Mouse (Mus musculus): ENCODE data around the gene Slc37a1.
"Not testable (repeated sequence)": the region's sequence is repeated elsewhere in the genome, so short reads cannot be mapped to it uniquely, and the experiment has no call there.

The Slc37a1 gene

DNA sequence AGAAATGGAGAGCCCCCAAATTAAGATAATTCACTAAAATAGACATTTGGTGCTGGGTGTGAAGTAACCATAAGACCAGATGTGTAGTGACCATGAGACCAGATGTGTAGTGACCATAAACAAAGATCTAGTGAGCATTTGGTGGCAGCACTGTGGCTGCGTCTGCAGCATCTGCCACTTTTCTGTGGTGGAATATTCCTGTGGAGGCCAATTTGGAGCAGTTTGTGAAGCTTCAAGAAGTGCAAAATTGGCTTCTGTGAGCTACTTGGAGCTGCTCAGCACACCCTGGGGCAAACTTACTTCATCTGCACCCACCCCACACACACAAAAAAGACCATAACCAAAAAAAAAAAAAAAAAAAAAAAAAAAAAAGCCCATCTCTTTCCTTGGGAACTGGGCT is 18.6 kb upstream of the Slc37a1 start:
- DNase-seq (ENCODE audit: low read depth): no peak

DNA sequence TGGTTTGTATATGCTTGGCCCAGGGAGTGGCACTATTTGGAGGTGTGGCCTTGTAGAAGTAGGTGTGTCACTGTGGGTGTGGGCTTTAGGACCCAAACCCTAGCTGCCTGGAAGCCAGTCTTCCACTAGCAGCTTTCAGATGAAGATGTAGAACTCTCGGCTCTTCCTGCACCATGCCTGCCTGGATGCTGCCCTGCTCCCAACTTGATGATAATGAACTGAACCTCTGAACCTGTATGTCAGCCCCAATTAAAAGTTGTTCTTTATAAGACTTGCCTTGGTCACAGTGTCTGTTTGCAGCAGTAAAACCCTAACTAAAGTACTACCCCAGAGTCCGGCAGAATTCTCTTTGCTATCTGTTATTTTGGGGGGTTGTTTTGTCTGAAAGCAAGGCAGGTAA is 16.8 kb upstream of the Slc37a1 start:
- DNase-seq (ENCODE audit: low read depth): no peak

DNA sequence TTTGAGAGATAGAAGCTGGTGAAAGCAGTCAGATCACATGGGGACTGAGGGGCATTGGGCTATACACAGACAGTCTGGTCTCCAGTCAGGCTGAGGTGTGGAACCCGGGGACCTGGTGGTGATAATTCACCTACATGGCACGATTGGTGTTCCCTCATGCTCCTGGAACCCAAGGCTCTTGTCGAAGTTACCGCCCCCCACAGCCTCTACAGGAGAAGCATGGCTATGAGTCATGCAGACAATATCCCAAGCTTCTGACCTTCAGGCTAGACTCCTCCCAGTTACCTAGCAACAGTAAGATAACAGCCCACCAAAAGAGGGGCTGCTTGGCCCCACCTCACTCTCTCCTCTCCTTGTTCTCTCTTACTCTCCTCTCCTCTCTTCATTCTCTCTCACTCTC is 16.3 kb upstream of the Slc37a1 start:
- no peak for DNase-seq (ENCODE audit: low read depth)

DNA sequence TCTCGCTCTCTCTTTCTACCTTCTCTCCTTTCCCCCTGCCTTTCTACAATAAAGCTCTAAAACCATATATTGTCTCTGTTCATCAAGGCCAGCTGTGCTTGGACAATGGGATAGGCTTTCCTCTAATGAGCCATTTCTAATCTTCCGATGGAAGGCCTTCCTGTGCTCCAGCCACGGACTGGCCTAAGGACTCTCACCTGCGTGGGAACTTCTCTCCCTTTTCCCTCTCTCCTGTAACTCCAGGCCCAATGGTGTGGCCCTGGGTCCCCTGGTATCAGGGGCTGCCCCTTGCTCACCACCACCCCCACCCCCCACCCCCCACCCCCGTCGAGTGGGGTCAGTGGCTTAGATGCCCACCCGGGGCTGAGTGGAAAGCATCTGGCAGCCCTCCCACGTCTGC is 15.9 kb upstream of the Slc37a1 start:
- DNase-seq (ENCODE audit: low read depth): not testable (repeated sequence)

DNA sequence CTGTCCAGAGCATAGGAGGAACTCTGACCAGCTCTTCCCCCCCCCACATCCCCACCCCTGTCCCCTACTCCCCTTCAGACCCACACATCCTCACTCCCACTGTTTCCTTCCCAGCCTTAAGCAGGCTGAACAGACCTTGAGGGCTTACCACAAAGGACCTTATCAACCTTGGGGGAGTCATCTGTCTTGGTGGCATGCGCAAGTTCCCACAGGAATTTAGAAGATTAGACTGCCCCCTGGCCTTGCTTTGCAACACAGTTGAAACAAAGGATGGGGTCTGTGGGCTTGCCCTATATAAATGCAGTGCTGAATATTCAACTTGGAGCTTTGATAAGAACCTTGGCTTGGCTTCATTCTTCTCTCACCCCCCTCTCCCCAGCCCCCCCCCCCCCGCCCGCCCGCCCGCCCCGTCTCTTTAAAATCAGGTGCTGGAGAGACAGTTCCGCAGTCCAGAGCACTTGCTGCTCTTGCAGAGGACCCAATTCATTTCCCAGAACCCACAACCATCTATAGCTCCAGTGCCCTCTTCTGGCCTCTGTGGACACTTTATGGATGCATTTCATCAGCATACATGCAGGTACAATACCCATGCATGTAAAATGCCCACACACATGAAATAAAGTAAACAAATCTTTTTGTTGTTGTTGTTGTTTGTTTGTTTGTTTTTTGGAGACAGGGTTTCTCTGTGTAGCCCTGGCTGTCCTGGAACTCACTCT is 15.3 kb upstream of the Slc37a1 start:
- DNase-seq (ENCODE audit: low read depth): no peak

DNA sequence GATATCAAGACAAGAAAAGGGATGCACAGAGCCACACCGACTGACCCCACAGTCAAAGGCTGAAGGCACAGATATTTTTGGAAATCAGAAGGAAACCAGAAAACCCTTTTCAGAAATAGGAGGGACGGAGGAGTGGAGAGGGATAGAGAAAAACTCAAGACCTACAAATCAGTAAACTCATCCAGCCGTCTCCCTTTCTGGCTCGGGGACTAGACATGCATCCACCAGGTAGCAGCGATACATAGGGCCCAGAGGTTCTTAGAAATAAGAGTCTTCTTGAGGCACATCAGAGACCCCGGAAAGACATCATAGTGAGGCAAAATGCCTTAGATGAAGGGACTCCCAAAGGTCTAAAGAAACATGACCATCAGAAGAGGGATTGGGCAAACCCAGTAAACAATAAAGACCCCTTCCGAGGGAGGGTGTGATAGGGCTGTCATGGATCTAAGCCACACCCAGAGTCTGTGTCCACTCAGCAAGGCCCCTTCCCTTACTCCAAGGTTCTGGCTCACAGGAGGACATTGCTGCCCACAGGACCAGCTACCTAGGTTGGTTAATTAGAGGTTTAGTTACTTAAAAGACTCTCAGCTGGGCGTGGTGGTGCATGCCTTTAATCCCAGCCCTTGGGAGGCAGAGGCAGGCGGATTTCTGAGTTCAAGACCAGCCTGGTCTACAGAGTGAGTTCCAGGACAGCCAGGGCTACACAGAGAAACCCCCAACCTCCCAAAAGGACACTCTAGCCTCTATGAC is 14.0 kb upstream of the Slc37a1 start:
- DNase-seq (ENCODE audit: low read depth): no peak

DNA sequence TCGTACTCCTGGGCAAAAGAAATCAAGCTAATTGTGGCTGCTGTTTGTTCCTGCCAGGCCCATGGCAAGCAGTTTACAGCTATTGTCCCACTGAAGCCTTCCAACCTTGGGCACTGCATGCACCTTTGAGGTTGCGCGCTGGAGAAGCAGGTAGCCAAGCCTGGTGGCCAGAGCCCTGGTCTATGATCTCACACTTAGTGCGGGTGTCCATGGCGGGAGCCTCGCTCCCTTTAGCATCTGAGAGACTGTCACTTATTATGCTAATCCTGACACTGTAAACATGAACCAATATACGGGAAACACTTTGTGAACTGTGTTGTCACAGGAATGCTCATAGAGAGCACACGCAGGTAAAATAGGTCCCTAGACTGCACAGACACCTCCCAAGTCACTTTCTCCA is 13.0 kb upstream of the Slc37a1 start:
- no peak for DNase-seq (ENCODE audit: low read depth)

DNA sequence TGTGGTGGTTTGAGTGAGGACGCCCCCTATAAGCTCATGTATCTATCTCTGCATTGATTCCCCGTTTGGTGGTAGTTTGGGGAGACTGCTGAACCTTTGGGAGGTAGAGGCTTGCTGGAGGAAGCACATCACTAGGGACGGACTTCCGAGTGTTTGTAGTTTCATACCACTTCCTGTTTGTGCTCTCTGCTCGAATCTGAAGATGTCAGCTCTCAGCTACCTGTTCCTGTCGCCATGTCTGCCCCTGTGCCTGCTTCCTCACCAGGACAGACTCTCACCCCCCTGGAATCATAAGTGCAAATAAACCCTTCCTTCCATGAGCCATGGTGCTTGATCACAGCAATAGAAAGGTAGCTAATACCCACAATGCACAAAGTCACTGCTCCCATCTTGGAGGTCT is 11.4 kb upstream of the Slc37a1 start:
- DNase-seq (ENCODE audit: low read depth): no peak

DNA sequence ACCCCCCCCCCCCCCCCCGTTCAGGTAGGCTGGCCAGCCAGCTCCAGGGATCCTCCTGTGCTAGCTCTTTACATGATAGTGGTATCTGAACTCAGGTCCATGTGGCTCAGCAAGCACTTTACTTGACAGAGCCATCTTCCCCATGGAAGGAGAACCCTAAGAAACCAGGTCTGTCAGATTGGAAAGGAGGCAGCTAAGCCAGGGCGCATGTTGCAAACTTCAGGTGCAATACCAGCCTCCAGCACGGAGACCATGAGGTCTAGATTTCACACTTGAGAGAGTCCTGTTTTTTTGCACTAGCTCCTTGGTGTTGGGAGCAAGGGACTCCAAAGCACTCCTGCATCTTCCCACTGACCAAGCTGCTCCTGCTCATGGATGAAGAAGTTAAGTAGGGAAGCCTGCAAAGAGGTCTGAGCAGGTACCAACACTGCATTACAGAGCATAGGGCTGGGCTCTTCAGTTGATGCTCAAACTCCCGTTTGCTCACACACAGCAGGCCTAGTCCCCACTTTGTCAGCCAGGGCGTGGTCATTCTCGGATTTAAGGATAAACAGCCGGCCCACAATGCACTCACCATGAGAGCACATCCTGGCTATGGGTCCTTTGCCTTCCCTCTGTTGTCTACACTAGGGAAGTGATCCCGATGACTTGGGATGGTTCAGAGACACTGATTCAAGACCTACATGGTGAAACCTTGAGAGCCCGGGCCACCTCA is 10.2 kb upstream of the Slc37a1 start:
- no peak for DNase-seq (ENCODE audit: low read depth)

DNA sequence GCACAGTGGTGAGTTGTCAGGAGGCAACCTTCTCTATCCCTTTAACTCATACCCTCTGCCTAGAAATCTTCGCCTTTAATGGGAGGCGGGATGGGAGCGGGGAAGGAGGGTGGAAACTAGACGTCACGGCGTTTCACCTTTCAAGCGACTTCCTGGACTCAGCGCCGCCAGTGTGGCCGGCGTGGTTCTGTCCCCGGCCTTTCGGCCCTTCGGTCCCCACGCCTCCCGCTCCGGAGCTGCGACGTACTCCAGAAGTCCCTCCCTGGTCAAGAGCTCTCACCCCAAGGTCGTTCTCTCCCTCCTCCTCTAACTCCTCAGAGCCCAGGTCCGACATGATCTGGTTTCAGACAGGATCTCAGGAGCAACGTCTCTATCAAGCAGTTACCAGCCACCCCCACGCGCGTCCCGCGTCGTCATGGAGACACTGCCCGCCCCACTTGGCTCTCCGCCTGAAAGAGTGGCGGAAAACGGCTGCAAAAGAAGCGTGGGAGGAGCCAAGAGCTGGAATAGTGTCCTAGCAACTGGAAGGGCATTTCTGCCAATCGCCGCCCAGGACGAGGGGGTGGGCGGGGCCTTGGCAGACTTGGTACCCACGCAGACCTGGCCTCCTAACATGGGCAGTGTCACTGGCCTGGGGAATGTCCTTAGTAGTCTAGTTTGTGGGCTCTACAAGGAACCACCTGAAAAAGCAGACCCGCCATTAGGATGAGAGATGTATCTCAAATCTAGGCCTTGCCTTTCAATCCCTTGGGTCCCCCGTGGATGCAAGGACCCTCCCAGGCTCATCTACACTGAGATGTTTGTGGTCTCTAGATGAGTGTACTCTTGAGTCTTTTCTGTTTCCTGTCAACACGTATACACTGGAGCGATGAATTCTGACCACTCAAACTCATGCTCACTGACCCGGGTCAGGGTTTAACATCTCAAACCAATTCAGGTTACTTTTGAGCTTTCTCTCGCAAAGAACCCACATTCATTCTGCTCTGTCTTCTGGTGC is 9.4 kb upstream of the Slc37a1 start, which contains the start of gene Rsph1:
TSS of gene Rsph1 (minus strand) at position 462 of the 997 bp plus-strand sequence.
- no peak for DNase-seq (ENCODE audit: low read depth)

DNA sequence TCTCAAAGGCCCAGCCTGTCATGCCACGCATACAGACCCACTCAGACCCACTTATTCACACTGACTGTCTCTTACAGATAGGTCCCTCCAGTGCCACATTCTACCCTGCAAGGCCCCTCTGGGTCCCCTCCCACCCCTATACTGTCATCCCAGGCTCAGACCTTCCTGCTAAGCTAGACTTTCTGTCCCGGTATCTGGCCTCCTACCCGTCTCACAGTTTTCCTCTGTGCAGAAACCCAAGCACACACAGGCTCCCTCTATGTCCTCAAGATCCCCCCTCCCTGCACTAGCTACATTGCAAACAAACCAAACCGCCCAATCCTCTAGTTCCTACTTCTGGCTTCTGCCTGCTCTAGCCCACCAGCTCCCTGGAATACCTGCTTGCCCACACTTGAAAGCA is 8.7 kb upstream of the Slc37a1 start:
- DNase-seq (ENCODE audit: low read depth): no peak

DNA sequence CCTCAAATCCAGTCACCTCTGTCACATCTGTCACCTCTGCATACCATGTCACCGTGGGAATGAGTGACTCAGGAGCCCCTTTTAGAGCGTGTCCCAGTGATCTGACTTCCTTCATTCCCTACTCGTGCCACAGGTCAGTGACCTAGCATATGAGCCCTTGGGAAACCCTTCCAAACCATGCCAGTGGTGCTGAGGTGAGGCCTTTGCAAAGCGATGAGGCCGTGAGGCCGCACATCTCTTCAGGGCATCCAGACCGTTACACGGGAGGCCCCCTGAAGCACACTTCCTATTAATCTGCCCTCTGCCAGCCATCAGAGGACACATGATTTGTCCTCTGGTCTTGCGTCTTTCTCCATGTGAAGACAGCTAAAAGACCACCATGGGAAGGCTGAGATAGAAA is 7.1 kb upstream of the Slc37a1 start:
- no peak for DNase-seq (ENCODE audit: low read depth)

DNA sequence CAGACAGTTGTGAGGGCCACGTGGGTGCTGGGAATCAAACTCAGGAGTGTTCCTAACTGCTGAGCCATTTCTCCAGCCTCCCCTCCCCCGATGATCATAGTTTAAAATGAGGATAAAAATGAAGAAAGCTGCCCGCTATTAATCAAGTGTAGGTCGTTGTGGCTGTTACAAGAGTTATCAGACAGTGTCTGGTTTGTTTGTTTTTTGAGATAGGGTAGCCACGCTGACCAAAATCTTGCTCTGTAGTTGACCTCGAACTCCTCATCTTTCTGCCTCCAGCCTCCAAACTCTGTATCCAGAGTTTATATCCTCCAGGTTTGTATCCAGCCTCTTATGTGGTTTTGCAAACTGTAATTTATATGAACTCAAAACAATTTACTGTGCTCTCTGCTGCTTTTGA is 6.3 kb upstream of the Slc37a1 start:
- no peak for DNase-seq (ENCODE audit: low read depth)

DNA sequence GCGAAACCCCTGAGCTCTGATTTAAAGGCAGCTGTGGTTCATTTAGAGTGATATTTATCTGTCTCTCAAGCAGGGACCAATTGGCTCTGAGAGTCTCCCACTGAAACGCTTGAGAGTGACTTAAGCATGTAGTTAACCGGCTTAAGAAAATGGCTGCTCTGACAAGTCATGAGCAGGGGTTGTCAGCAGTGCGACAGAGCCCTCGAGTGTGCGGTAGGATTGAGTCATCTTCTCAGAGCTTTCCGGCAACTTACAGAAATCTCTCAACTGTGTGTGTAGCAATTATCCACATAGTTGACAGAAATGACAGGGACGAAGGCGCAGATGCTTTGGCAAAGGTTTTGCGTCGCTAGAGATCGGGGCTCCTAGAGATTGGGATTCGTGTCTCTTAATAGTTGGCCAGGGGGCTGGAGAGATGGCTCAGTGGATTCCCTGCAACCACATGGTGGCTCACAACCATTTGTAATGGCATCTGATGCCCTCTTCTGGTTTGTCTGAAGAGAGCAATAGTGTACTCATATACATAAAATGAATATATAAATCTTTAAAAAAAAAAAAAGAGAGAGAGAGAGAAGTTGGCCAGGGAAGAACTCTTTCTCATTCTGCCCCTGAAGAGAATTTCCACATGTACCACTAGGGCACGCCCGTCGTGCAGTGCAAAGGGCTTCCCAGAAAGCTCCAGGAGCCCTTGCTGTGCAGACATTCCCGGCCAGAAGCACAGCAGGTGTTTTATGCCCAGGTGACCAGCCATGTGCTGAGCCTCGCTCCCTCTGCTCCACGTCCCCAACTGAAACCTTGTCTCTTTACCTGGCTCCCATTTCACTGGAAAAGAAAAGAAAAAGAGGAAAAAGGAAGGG is 4.5 kb upstream of the Slc37a1 start:
- DNase-seq (ENCODE audit: low read depth): no peak

DNA sequence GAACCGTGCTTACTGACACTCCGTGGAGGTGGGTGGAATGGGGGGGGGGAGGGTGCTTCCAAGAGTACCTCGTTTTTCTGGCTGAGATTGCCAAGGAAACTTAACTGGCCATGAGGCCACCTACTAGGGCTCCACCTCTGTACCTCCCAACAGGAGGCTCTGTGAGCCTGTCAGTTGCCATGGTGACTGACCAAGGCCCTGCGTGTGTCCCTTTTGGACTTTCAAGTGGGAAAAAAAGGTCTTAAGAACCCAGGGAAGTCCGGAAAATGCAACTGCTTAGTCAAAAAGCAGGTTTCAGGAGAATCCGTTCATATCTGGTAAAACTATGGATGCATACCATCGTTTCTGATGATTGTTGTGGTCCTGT is 3.9 kb upstream of the Slc37a1 start:
- no peak for DNase-seq (ENCODE audit: low read depth)

DNA sequence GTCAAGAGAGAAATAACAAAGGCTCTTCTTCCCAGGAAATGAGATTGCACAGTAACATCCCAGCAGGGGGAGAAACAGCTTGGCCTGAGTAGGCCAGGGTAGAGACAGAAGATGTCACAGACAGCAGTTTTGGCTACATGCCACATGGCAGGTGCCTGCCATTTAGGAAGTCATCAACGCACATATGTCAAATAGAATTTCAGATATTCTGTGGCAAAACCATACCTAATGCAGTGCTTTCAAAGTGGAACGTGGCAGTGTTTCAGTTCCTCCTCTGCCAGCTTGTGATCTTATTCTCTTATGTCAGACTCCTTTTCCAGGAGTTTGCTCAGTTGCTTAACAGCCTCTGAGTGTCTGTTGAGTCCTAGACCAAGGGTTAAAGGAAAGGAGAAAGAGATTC is 725 bp upstream of the Slc37a1 start:
- DNase-seq (ENCODE audit: low read depth): no peak

DNA sequence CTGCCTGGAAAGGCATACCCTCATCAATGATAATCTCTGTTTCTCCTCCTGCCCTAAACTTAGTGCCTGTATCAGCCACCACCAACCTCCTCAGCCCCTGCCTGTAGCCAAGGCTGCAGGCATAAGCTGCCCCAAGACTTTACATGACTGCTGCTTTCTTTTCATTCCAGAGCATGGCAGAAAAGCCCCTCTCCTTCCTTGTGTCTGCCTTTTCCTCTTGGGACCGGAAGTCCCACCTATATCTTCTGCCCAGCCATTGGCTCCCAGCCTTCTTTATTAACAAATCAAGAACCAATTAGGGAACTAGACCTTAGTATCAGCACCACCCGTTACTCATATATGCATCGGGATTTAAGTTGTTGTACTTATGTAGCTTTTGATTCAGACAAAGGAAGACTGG is 624 bp downstream of the Slc37a1 start:
- no peak for DNase-seq (ENCODE audit: low read depth)

DNA sequence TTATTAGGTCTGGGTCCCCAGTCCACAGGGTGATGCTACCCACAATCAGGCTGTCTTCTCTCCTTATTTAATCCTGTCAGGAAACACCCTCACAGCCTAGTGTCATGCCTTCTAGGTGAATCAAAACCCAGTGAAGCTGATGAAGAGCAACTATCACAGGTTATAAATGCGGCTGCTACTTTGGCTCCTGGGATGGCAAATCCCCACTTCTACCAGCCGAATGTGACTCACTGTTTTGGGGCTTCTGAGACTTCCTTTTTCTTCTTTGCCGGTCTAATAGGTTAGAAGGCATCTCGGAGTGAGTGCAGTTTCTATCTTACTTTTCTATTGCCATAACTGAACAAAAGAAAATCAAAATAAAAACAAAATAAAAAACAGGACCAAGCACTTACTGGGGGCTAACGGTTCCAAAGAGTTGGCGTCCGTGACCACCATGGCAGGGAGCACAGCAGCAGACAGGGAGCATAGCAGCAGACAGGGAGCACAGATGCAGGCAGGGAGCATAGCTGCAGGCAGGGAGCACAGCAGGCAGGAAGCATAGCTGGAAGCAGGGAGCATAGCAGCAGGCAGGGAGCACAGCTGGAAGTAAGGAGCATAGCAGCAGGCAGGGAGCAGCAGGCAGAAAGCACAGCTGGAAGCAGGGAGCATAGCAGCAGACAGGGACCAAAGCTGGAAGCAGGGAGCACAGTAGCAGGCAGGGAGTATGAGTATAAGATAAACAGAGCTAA is 2.6 kb downstream of the Slc37a1 start:
- DNase-seq (ENCODE audit: low read depth): no peak

DNA sequence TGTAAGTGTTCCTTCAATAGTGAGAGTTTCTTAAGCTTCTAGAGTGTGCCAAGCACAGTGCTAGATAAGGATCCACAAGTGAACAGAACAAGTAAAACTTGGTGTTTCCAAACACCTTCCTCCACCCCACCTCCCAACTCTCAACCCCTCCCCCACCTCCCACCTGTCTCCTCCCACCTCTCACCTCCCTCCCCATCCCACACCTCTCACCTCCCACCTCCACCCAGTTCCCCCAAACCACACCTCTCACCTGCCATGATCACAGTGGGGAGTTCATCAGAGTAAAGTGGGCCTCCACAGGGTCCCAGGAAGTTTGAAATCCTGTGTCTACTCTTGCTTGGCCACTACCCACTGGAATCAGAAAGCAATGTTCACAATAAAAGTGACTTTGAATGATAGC is 3.7 kb downstream of the Slc37a1 start:
- no peak for DNase-seq (ENCODE audit: low read depth)

DNA sequence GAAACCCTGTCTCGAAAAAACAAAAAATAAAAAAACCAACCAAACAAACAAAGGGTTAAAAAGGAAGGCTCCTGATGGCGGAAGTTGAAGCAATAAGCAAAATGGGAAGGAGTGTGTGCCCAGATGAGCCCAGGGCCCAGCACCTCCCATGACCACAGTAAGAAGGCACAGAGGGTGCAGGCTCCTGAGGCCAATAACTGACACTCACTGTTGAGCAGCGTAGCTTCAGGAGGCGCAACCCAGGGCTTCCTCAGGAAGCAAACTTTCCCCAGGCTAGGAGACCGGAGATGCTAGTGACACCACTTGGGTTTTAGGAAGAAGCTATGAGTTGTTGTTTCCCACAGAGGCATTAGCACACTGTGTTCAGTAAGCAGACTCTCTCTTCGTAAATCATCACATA is 4.3 kb downstream of the Slc37a1 start:
- DNase-seq (ENCODE audit: low read depth): no peak
